Mouse (Mus musculus): Measurements from ENCODE around the gene Gfral.
A peak's percentile ranks its signal among the peaks of the same experiment; 100 is the strongest.

Gene Gfral

DNA sequence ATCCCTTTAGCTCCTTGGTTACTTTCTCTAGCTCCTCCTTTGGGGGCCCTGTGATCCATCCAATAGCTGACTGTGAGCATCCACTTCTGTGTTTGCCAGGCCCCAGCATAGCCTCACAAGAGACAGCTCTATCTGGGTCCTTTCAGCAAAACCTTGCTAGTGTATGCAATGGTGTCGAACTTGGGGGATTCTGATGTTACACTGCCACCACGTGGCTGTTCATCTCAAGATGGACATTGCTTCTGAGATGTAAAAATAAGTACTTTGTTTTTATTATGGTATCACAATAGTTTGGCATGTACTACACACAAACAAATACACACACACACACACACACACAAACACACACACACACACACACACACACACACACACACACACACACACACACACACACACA lies 90.6 kb downstream of the Gfral start:
- peak; percentile 43 for DNase-seq (ENCODE audit: low read depth)

Data from c-Kit-positive CD71-positive TER-119-negative erythroid progenitor cells, embryonic 14.5 days (primary cell).